Mouse (Mus musculus): ENCODE data around the gene Cep19. TPM values are rescaled to one million over a fixed set of nuclear protein-coding genes. Genes with fewer than 3 reads are reported as not detected.
A peak's percentile ranks its signal among the peaks of the same experiment; 100 is the strongest.
"Not testable (repeated sequence)": the region's sequence is repeated elsewhere in the genome, so short reads cannot be mapped to it uniquely, and the experiment has no call there.

The Cep19 gene
- polyA plus RNA-seq, 1 experiment, result 7.8 TPM

DNA sequence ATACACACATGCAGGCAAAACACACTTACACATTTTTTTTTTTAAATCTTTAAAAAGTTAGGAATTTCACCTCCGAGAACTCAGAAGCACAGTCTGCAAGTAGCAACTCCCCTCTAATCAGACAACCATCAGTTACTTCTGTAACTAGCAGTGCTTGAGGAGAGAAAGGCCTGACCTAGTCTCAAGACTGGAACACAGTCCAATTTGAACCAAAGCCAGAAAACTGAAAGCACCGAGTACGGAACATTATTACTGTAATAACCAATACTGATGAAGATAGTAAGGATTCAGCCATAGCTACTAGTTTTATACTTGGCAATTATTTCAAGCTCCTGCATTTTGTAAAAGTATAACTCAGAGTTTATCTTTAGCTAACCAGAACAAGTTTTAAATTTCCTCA, 23.2 kb upstream of the Cep19 start:
- Histone ChIP-seq H3K4me1 (ENCODE audit: control insufficient read depth, insufficient read depth, low read length) (peaks cover 16% of the 10 kb centered on the region), H3K4me3 (replicated peaks; ENCODE audit: extremely low read depth, low read depth, low read length) (no peak overlapping the region)
- DNase-seq, result no peak
- WGBS, result 17% methylated on average over 3 of the region's 3 CpGs
- TF ChIP-seq POLR2A (IDR thresholded peaks at IDR 0.05; ENCODE audit: borderline replicate concordance, extremely low read depth, low read depth, low read length), result no peak
- no peak for TF ChIP-seq CTCF (IDR thresholded peaks at IDR 0.05; ENCODE audit: insufficient read depth, low read length)

GRCm38 (mm10) chr16:32077648-32078407, 21.8 kb upstream of the Cep19 start:
- H3K4me1 ChIP-seq (ENCODE audit: control insufficient read depth, insufficient read depth, low read length), result peaks cover 16% of the 10 kb centered on the region
- 1% methylated on average over 13 of the region's 13 CpGs for WGBS
- DNase-seq, result no peak
- peak overlapping the region; percentile 91 for H3K4me3 ChIP-seq (replicated peaks; ENCODE audit: extremely low read depth, low read depth, low read length)
- no peak for TF ChIP-seq POLR2A (IDR thresholded peaks at IDR 0.05; ENCODE audit: borderline replicate concordance, extremely low read depth, low read depth, low read length)
- TF ChIP-seq CTCF (IDR thresholded peaks at IDR 0.05; ENCODE audit: insufficient read depth, low read length), result no peak

- under 1% methylated on average over 30 of the region's 30 CpGs for WGBS
- DNase-seq, result no peak
Observed at GRCm38 (mm10) chr16:32078408-32078990, 21.1 kb upstream of the Cep19 start.

DNA sequence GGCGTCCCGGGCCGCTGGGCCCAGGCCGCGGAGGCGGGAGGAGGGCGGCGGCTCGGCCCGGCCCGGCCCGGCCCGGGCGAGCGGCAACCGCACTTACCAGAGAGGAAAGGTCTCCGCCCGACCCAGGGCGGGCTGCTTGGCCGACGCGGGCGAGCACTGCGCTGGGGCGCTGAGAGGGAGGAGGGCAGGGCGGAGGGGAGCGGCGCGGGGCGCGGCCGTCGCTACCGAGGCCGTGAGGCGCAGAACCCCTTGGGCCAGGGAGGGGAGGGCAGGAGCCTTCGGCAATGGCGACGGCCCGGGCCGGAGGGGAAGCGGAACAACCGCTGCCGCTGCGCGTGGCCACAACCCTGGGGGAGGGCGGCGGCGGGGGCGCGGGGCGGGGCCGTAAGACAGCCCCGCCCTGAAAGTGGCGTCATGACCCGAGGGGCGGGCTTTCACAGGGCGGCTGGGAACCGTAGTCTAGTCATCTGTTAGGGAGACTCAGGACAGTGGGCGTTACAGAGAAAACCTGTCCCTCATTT, 20.5 kb upstream of the Cep19 start, which contains the start of gene Pak2:
Pak2 (minus strand) TSS at position 352 of the 521 bp plus-strand sequence.
- 2% methylated on average over 58 of the region's 60 CpGs for WGBS
- peak; percentile 87 for DNase-seq
- TF ChIP-seq CTCF (IDR thresholded peaks at IDR 0.05; ENCODE audit: insufficient read depth, low read length) (no peak), POLR2A (IDR thresholded peaks at IDR 0.05; ENCODE audit: borderline replicate concordance, extremely low read depth, low read depth, low read length) (peak; percentile 82)
- peak within 1 kb of the TSS; percentile 91 for H3K4me3 ChIP-seq (replicated peaks; ENCODE audit: extremely low read depth, low read depth, low read length)
- peaks cover 16% of the 10 kb centered on the region for H3K4me1 ChIP-seq (ENCODE audit: control insufficient read depth, insufficient read depth, low read length)

More at GRCm38 (mm10) chr16:32078408-32078990, 21.1 kb upstream of the Cep19 start:
- peaks cover 16% of the 10 kb centered on the region for H3K4me1 ChIP-seq (ENCODE audit: control insufficient read depth, insufficient read depth, low read length)
- H3K4me3 ChIP-seq (replicated peaks; ENCODE audit: extremely low read depth, low read depth, low read length), result peak overlapping the region; percentile 91
- no peak for TF ChIP-seq POLR2A (IDR thresholded peaks at IDR 0.05; ENCODE audit: borderline replicate concordance, extremely low read depth, low read depth, low read length)
- TF ChIP-seq CTCF (IDR thresholded peaks at IDR 0.05; ENCODE audit: insufficient read depth, low read length), result no peak

- H3K4me3 ChIP-seq (replicated peaks; ENCODE audit: extremely low read depth, low read depth, low read length), result no peak overlapping the region
- WGBS, result 36% methylated on average over 17 of the region's 17 CpGs
- DNase-seq, result no peak
Observed at GRCm38 (mm10) chr16:32087629-32088443, 11.8 kb upstream of the Cep19 start.

GRCm38 (mm10) chr16:32091466-32091865, 8.1 kb upstream of the Cep19 start:
- H3K4me1 ChIP-seq (ENCODE audit: control insufficient read depth, insufficient read depth, low read length), result no peaks in the 10 kb centered on the region
- DNase-seq, result no peak
- no peak for TF ChIP-seq POLR2A (IDR thresholded peaks at IDR 0.05; ENCODE audit: borderline replicate concordance, extremely low read depth, low read depth, low read length)
- no peak for TF ChIP-seq CTCF (IDR thresholded peaks at IDR 0.05; ENCODE audit: insufficient read depth, low read length)
- 95% methylated on average over 7 of the region's 7 CpGs for WGBS
- no peak overlapping the region for H3K4me3 ChIP-seq (replicated peaks; ENCODE audit: extremely low read depth, low read depth, low read length)

More at GRCm38 (mm10) chr16:32087629-32088443, 11.8 kb upstream of the Cep19 start:
- no peak for TF ChIP-seq CTCF (IDR thresholded peaks at IDR 0.05; ENCODE audit: insufficient read depth, low read length)
- TF ChIP-seq POLR2A (IDR thresholded peaks at IDR 0.05; ENCODE audit: borderline replicate concordance, extremely low read depth, low read depth, low read length), result no peak
- no peaks in the 10 kb centered on the region for H3K4me1 ChIP-seq (ENCODE audit: control insufficient read depth, insufficient read depth, low read length)

DNA sequence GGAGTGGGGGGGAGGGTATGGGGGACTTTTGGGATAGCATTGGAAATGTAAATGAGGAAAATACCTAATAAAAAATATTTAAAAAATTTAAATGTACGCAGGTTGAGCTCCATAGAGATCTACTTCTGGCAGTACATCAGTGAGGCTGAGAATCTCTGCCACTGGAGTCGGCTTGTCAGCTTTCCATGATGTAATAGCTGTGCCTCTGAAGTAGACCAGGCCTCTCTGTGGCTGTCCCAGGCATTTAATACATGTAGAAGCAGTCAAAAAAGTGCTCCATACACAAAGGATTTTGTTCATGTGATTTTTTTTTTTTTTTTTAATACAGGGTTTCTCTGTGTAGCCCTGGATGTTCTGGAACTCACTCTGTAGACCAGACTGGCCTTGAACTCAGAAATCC, 1.8 kb upstream of the Cep19 start:
- not testable (repeated sequence) for DNase-seq; H3K4me1 ChIP-seq (ENCODE audit: control insufficient read depth, insufficient read depth, low read length); H3K4me3 ChIP-seq (replicated peaks; ENCODE audit: extremely low read depth, low read depth, low read length)
- 92% methylated on average over 2 of the region's 2 CpGs for WGBS

GRCm38 (mm10) chr16:32098897-32099637, 533 bp upstream of the Cep19 start:
- DNase-seq, result no peak
- TF ChIP-seq POLR2A (IDR thresholded peaks at IDR 0.05; ENCODE audit: borderline replicate concordance, extremely low read depth, low read depth, low read length), result no peak
- no peak for TF ChIP-seq CTCF (IDR thresholded peaks at IDR 0.05; ENCODE audit: insufficient read depth, low read length)
- peak overlapping the region; percentile 86 for H3K4me3 ChIP-seq (replicated peaks; ENCODE audit: extremely low read depth, low read depth, low read length)
- under 1% methylated on average over 39 of the region's 39 CpGs for WGBS
- peaks cover 5% of the 10 kb centered on the region; the same call in 1 of the 2 replicates for H3K4me1 ChIP-seq (ENCODE audit: control insufficient read depth, insufficient read depth, low read length)

DNA sequence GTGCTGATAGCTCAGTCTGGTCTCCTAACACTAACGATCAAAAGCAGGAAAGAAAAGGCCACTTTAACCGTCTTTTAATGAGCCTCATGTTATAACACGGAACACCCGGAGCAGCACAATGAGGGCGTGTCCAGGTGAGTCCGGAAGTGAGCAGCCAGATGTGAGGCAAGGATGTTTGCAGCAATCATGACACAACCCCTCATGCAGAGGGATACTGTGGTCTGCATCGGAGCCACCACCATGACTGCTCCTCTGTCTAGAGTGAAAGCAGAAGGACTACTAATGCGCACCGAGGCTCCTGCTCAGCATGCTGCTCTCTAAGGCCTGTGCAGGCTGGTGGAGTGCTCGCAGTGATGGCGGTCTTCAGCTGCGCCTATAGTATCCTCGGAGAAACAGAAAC, 2.7 kb downstream of the Cep19 start:
- DNase-seq, result no peak
- no peak for TF ChIP-seq CTCF (IDR thresholded peaks at IDR 0.05; ENCODE audit: insufficient read depth, low read length)
- TF ChIP-seq POLR2A (IDR thresholded peaks at IDR 0.05; ENCODE audit: borderline replicate concordance, extremely low read depth, low read depth, low read length), result no peak
- H3K4me3 ChIP-seq (replicated peaks; ENCODE audit: extremely low read depth, low read depth, low read length), result no peak overlapping the region
- peaks cover 5% of the 10 kb centered on the region; the same call in 1 of the 2 replicates for H3K4me1 ChIP-seq (ENCODE audit: control insufficient read depth, insufficient read depth, low read length)
- WGBS, result 85% methylated on average over 13 of the region's 13 CpGs
